Mouse (Mus musculus) forebrain, embryonic 16.5 days (tissue): ENCODE data around the gene Cd52. TPM values are rescaled to one million over a fixed set of nuclear protein-coding genes. Genes with fewer than 3 reads are reported as not detected.

Experiments
- ATAC-seq: fragments of 200-750 bp; cut with Nextera tagmentation; 2 replicates; pipeline ENCODE4 v1.8.0; 2017; ENCODE audit warnings: mild to moderate bottlenecking, moderate library complexity
- H3K27ac ChIP-seq: fragments of 300-500 bp; sonication (generic); 2 replicates; pipeline ENCODE4 v1.5.1; 2014; ENCODE audit warnings: low read length, control low read depth
- H3K27me3 ChIP-seq: fragments of 300-500 bp; sonication (generic); replicated peaks from 2 replicates; pipeline ENCODE4 v1.6.1; 2014; ENCODE audit warnings: low read length; ENCODE audit not compliant: control insufficient read depth, insufficient read depth
- H3K36me3 ChIP-seq: fragments of 300-500 bp; sonication (generic); 2 replicates; pipeline ENCODE4 v1.6.1; 2014; ENCODE audit not compliant: control insufficient read depth, insufficient read depth
- H3K4me1 ChIP-seq: fragments of 300-500 bp; sonication (generic); replicated peaks from 2 replicates; pipeline ENCODE4 v1.6.1; 2014; ENCODE audit warnings: low read length; ENCODE audit not compliant: control insufficient read depth, insufficient read depth
- H3K4me2 ChIP-seq: fragments of 300-500 bp; sonication (generic); 2 replicates; pipeline ENCODE4 v1.6.1; 2014; ENCODE audit warnings: mild to moderate bottlenecking, low read length, control low read depth
- H3K4me3 ChIP-seq: fragments of 300-500 bp; sonication (generic); replicated peaks from 2 replicates; pipeline ENCODE4 v1.5.1; 2014; ENCODE audit warnings: mild to moderate bottlenecking, low read length, control low read depth
- H3K9ac ChIP-seq: fragments of 300-500 bp; sonication (generic); replicated peaks from 2 replicates; pipeline ENCODE4 v1.6.1; 2014; ENCODE audit warnings: low read depth, low read length, control low read depth
- H3K9me3 ChIP-seq: fragments of 300-500 bp; sonication (generic); 2 replicates; pipeline ENCODE4 v1.6.1; 2016; ENCODE audit warnings: low read length; ENCODE audit not compliant: control insufficient read depth
- WGBS: fragments of 180-500 bp; shearing (Covaris S2); extraction: QIAGEN DNeasy Blood & Tissue Kit; methylation state at CpG from one replicate; pipeline ENCODE4 v1.1.7; 2014; 5-methylcytosine and 5-hydroxymethylcytosine counted together
- polyA plus RNA-seq: library from polyadenylated mRNA; unstranded; fragments of >200 nt; fragmentation: Nextera tagmentation; extraction: Ambion mirVana; gene quantifications from 2 replicates; pipeline ENCODE4 v1.2.1, GENCODE M21; 2015

The Cd52 gene
- polyA plus RNA-seq, 1 experiment from 2014 or later, result 1.4 TPM

DNA sequence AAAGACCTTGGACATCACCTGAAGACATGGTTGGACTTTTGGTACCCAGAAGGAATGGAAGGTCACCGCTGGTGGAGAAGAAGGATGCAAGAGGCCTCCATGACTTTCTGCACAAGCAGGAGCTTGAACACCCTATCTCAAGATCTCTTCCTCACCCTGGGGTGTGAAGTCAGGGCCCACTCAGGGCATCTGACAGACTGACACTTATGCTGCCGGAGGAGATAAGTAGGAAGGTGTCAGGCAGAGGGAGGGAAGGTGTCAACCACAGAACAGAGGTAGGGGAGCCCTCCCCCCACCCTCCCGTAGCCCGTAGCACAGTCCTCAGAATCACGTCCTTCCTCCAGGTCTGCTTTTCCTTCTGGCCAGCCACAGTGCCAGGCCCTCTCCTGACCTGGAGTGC is 47.2 kb downstream of the Cd52 start:
- Histone ChIP-seq H3K36me3 (no peaks in the 10 kb centered on the region), H3K4me1 (peaks cover 2% of the 10 kb centered on the region), H3K4me3 (no peak overlapping the region), H3K9me3 (no peaks in the 10 kb centered on the region), H3K27ac (no peak overlapping the region), H3K9ac (no peak overlapping the region), H3K27me3 (no peaks in the 10 kb centered on the region), H3K4me2 (no peak overlapping the region)
- ATAC-seq, result no peak
- WGBS, result 86% methylated on average over 5 of the region's 5 CpGs

DNA sequence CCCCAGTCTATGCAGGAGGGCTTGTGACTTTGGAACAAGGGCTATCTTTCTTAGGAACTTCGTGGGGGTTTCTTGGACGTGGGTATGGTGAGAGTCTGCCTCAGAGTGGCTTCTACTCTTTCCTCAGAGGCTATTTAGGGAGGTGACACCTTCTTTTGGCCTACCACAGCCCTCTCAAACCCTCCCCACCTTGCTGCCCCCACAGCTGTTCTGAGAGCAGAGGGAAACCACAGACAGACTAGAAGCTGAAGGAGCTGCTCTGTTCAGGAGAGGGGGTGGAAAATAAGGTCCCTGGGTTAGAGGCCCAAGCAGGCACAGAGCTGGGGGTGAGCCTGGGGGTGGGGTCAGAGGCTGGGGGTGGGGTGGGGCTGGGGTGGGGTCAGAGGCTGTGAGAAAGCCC is 51.8 kb downstream of the Cd52 start:
- Histone ChIP-seq H3K4me2 (no peak overlapping the region), H3K36me3 (no peaks in the 10 kb centered on the region), H3K4me1 (peaks cover 3% of the 10 kb centered on the region; the same call in 1 of the 2 replicates), H3K4me3 (no peak overlapping the region), H3K27ac (no peak overlapping the region), H3K9me3 (no peaks in the 10 kb centered on the region), H3K27me3 (no peaks in the 10 kb centered on the region), H3K9ac (no peak overlapping the region)
- WGBS, result 76% methylated on average over 2 of the region's 2 CpGs
- ATAC-seq, result no peak

DNA sequence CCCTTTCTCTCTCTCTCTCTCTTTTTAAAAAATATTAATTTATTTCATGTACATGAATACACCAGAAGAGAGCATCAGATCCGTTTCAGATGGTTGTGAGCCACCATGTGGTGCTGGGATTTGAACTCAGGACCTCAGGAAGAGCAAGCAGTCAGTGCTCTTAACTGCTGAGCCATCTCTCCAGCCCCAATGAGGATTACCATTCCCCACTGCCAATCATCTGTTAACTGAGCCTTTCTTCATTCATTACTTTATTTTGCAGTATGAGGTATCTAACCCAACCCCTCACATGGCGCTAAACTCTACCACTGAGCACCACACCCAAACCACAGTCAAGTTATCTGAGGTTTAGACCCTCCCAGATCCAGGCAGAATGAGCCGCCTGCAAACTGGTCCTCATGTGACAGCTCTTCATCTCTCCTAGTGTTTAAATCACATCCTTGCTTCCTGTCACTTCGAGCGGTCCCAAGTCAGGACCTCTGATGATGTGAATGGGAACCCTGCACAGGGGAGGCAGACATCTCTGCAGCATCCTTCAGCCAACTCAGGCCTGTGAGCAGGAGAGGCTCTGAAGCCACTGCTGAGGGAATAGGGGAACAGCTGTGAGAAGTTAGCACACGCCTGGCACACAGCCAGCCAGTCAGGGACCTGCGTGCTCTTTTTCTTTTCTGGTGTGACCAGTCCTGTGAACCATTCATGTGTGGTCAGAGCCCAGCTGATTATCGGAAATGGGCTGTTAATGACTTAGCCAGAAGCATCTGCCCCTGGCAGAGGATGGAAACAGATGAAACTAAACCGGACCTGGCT is 53.4 kb downstream of the Cd52 start:
- ATAC-seq, result no peak
- no peak overlapping the region for H3K4me2 ChIP-seq
- H3K36me3 ChIP-seq, result no peaks in the 10 kb centered on the region
- no peak overlapping the region for H3K4me3 ChIP-seq
- 56% methylated on average over 9 of the region's 9 CpGs for WGBS
- H3K9me3 ChIP-seq, result no peaks in the 10 kb centered on the region
- no peaks in the 10 kb centered on the region for H3K27me3 ChIP-seq
- H3K9ac ChIP-seq, result no peak overlapping the region
- H3K4me1 ChIP-seq, result peaks cover 3% of the 10 kb centered on the region; the same call in 1 of the 2 replicates
- H3K27ac ChIP-seq, result no peak overlapping the region

DNA sequence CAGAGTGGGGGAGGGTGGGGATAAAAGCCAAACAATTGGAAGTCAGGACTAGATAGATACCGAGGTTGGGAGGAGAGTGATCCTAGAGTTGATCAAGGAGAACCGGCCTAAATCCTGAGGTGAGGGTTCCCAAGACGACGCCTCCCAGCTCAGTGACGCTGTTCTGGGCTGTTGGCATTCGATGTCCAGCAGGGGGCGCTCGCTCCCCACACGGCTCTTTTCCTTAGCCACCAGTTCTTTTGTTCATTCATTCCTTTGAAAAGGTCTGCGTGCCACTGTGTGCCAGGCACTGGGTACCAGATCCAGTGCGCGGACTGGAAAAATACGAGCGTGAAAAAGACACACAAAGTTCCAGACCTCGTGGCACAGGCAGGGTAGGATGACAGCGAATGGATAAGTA is 58.9 kb downstream of the Cd52 start:
- peak overlapping the region; percentile 45; the same call in 1 of the 2 replicates for H3K9ac ChIP-seq
- H3K4me3 ChIP-seq, result no peak overlapping the region; the same call in 1 of the 2 replicates
- no peaks in the 10 kb centered on the region for H3K9me3 ChIP-seq
- no peak overlapping the region for H3K27ac ChIP-seq
- H3K4me1 ChIP-seq, result peaks cover 6% of the 10 kb centered on the region; the same call in 1 of the 2 replicates
- H3K27me3 ChIP-seq, result no peaks in the 10 kb centered on the region
- H3K36me3 ChIP-seq, result no peaks in the 10 kb centered on the region
- WGBS, result 3% methylated on average over 16 of the region's 16 CpGs
- ATAC-seq, result peak; percentile 69
- H3K4me2 ChIP-seq, result peak overlapping the region; percentile 33; the same call in 1 of the 2 replicates

Other genes with a start within 250 kb of the Cd52 start
- gene Rps6ka1, start 207.3 kb downstream of the Cd52 start, polyA plus RNA-seq, result 17.6 and 19.2 TPM in 2 replicates
- gene Hmgn2, start 126.4 kb downstream of the Cd52 start, polyA plus RNA-seq, result 1,750 and 1,938 TPM in 2 replicates
- gene Dhdds, start 94.2 kb downstream of the Cd52 start, polyA plus RNA-seq, result 52.5 and 60.9 TPM in 2 replicates
- not detected in 2 replicates for gene Lin28a, start 76.2 kb downstream of the Cd52 start, polyA plus RNA-seq
- gene Zfp683, start 41.2 kb downstream of the Cd52 start, polyA plus RNA-seq, result not detected in 2 replicates
- 1.2 and 1.6 TPM in 2 replicates for gene Crybg2, start 34.3 kb downstream of the Cd52 start, polyA plus RNA-seq
- gene Ubxn11, start 7.5 kb upstream of the Cd52 start, polyA plus RNA-seq, result 13.3 and 13.6 TPM in 2 replicates
- gene Sh3bgrl3, start 33.7 kb upstream of the Cd52 start, polyA plus RNA-seq, result 321 and 354 TPM in 2 replicates
- 20.1 and 21.5 TPM in 2 replicates for gene Cep85, start 92.0 kb upstream of the Cd52 start, polyA plus RNA-seq
- not detected in 2 replicates for gene Gm7534, start 107.9 kb upstream of the Cd52 start, polyA plus RNA-seq
- not detected in 2 replicates for gene Catsper4, start 132.3 kb upstream of the Cd52 start, polyA plus RNA-seq
- gene Cnksr1, start 143.3 kb upstream of the Cd52 start, polyA plus RNA-seq, result 0.21 and 0.33 TPM in 2 replicates
- 0.31 and 0.61 TPM in 2 replicates for gene E130218I03Rik, start 148.6 kb upstream of the Cd52 start, polyA plus RNA-seq
- 17.1 TPM in 2 replicates for gene Zfp593, start 150.5 kb upstream of the Cd52 start, polyA plus RNA-seq
- gene Gm30191, start 151.9 kb upstream of the Cd52 start, polyA plus RNA-seq, result not detected in 2 replicates
- 12.2 and 12.5 TPM in 2 replicates for gene Grrp1, start 159.0 kb upstream of the Cd52 start, polyA plus RNA-seq
- 46.7 and 47.1 TPM in 2 replicates for gene Pdik1l, start 192.8 kb upstream of the Cd52 start, polyA plus RNA-seq
- gene Trim63, start 220.0 kb upstream of the Cd52 start, polyA plus RNA-seq, result 0.15 and 0.26 TPM in 2 replicates
- 0.15 and 0.17 TPM in 2 replicates for gene Slc30a2, start 248.1 kb upstream of the Cd52 start, polyA plus RNA-seq